Mouse (Mus musculus) lung, adult 18-20 months (tissue): ENCODE results near the gene Zfp84.
"Not testable (repeated sequence)": the region's sequence is repeated elsewhere in the genome, so short reads cannot be mapped to it uniquely, and the experiment has no call there.

Experiments used
- DNase-seq, 2 experiments: peaks; one replicate each; pipeline ENCODE4 v3.0.0; 2022; ENCODE audit warnings: mixed read lengths in 2 of 2

Gene Zfp84

DNA sequence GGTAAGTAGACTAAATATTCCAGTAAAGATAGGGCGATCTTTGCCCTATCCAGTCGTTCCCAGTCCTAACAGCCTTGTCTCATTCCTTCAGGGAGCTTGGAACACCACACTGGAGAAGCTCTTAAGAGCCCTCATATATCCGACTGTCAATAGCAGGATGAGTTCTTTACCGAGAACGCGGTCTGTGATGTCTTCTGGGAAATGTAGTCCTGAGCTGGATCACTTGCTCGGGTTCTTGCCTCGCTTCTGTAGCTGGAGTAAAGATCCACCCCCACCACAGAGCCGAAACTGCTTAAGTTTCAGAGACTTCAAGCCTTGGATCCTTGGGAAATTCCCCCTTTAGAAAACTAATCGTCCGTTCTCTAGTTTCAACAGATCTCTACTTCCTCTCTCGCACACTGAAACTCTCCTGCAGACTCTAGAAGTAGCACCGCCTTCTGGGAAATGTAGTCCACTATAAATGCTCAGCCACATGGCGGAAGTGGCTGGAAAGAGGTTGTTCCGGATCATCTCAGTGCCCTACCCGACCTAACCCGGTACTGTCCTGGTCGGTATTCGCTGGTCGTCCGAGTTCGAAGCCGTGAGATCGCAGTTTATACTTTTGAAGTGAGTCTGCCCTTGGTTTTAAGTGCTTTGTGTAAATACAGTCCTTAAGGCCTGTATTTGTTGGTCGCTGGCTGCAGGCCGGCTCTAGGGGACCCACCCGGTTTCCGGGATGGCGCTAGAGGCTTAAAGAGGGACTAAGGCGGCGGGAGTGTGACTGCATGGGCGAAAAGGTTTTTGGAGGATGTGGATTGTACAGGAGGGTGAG, at the start of gene Zfp84:
Zfp84 (plus strand) TSS at position 463 of the 811 bp plus-strand sequence.
- peak; percentile 93 to 95 for DNase-seq

DNA sequence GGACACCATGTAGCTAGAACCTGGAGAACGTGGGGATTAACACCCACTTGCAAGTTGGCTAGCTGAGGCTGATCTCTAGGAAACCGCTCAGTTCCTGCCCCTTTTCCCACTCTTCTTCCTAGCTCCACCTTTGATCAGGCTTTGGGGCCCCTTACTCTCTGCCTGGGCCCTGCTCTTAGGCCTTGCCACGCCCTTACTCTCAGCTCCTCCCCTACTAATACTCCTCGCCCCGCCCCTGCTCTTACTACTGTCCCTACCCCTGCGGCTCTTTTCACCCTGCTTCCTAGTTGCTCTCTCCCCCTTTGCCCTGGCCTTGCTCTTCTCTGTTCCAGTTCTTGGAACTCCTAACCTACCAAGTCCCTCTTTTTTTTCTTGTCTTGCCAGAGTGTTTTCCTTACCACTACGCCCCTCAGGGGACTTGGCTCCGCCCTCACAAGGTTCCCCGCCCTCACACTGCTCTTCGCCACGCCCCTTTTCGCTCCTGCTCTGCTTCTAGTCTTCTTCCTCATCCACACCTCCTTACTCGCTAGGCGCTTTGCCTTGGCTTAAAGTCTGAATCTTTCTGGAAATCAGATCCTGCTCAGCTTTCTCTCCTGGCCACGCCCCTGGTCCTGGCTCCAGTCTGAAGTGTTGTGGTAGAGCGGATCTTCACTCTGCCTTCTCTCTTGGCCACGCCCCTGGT, 42.8 kb upstream of the Zfp84 start:
- DNase-seq, result not testable (repeated sequence)

DNA sequence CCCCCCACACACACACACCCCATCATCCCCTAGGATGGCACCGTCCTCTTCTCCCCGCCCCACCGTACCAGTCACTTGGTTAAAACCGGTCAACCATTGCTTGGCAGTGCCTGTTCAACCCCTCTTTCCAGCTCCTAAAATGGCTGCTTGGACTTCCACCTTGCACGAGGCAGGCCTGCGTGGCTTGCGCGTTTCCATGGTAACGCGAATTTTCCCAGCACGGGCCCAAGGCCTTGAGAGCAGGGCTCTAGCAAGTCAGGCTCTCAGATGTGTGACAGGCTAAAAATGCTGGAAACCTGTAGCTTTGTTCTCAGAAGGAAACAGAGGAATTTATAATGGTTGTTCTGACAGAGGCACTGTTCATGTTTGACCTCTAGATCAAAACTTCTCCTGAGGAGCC, 41.5 kb upstream of the Zfp84 start, which contains the start of gene Catsperg2:
Catsperg2 (minus strand) TSS at position 173 of the 400 bp plus-strand sequence.
- DNase-seq, result not testable (repeated sequence)

DNA sequence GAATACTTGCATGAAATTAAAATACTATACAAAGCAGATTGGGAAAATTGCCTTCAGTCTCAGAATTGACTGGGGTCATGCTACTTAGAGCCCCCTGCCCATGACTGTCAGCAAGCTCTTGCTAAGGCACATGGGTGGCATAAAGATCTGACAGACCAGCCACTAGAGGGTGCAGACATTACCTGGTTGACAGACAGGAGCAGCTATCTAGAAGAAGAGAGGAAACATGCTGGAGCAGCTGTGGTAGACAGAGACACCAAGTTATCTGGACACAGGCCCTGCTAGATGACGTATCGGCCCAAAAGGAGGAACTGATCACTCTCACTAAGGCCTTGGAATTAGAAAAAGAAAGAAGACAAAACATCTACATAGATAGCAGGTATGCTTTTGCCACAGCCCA, 40.3 kb upstream of the Zfp84 start:
- no peak for DNase-seq

DNA sequence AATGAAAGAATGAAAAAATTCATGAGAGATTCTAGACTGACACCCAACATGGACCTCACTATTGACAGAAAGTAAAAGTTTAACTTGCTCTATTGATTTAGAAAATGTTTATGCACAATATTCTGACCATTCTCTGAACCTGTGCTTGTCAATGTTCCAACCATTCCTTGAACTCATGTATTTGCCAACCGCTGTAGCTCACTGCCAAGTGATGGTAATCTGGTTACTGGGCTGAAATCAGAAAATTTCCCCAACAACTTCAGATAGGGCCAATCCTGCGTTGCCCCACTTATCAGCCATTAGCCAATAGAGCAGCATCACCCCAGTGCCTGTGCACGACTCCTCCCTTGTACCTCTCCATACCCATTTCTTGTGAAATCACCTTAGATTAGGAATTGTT, 26.1 kb upstream of the Zfp84 start:
- DNase-seq, result no peak

DNA sequence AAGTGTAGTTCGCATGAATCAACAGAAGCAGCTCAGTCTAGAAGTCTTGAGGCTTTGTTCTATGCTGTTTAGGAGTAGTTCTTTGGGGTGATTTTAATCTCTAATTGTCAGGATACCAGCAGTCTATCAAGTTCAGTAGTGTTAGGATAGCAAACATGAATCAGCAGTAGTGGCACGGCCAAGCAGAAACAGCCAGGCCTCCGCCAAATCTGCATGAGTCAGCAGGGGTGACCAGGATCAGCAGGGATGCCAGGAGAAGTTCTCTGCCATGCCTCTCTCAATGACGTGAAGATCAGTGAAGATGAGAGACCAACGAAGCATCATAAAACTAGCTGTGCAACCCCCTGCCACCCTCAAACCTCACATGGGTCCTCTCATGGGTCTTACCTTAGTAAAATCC, 7.9 kb upstream of the Zfp84 start:
- no peak for DNase-seq

DNA sequence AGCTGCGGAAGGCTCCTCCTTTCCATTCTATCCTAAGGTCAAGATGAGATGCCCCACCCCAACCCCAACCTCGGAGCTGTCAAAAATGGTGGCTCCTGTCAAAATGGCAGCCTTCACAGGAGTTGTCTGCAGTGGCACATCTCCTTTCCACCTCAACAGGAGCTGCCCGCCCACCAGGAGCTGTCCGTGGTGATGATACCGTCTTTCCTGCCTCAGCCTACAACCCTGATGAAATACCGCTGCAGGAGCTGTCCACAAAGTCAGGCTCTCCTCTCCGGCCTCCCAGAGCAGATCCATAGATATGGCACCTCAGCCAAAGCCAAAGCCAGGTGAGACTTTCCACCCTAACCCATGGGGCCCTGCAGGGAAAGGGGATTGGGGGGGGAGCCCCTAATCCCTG, 3.6 kb upstream of the Zfp84 start:
- DNase-seq, result no peak

DNA sequence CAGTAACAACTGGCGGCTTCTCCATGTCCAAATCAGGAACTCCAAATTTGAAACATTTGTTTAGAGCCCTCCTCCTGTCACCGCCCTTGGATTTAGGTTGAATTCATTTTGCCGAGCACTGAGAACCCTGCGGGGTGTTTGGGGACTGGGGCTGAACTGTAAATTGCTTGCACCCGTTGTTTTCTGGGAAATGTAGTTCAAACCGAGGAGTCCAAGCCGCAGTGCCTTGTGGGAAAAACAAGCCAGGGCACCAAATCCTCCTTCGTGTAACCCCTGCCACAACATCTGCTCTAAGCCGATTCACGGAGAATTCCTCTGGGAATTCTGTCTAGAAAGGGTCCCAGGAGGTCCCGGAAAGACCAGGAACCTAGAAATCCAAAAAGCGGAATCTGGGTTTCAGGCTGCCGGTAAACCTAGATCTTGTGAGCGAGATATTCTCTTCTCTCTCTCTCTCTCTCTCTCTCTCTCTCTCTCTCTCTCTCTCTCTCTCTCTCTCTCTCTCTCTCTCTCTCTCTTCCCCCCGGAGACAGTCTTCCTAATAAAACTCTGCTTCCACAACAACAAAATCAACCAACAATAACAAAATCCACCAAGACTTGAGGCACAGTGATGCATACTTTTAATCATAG, 1.2 kb upstream of the Zfp84 start:
- DNase-seq, result peak; percentile 85 to 86

DNA sequence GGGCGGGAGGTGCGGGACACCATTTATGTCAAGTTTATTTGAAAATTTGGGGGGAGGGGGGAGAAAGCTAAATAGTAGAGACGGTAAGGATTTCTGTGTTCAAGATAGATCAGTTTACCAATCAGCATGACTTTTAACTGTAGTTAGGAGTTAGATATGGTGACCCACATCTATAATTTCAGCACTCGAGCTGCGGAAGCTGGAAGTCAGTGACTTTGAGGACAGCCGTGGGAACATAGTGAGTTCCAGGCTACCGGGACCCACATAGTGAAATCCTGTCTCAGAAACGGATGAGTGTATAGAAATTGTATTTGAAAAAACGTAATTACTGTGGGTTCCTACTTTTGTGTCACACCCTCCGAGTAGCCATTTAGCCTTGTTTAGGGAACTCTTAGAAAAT, 628 bp downstream of the Zfp84 start:
- DNase-seq, result no peak

DNA sequence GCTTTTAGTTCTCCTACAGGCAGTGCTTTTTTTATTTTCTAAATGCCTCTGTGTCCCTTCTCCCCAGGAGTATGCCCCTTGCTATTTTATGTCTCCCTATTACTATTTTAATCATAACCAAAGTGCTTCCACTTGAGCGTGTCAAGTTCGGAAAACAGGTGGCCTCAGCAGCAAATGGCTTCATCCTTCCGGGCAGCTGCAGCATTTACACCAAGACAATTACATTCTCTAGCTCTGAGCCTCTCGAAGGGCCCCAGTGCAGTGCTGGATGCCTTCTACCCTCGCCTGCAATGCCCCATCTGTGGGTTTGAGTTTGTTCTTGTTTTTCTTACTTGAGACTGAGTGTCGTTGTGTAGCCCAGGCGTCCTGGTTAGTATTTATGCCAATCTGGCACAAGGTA, 5.2 kb downstream of the Zfp84 start:
- no peak for DNase-seq

DNA sequence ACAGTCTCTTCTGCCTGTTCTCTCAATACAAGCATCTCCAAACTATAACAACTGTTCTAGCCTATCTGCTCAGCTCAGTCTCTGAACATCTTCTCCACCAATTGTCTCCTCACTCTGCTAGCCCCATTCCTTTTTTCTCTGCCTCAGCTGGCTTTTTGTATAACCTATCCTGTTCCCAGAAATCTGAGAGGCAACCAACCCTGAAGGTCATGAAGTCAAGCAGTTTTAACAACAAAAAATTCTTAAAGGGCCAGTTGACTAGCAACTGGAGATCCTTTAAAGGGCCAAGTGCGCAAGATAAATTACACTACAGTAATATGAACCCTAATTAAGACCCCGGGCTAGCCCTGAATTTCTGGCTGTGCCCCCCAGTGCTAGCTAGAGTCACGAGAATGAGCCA, 6.0 kb downstream of the Zfp84 start:
- no peak for DNase-seq

DNA sequence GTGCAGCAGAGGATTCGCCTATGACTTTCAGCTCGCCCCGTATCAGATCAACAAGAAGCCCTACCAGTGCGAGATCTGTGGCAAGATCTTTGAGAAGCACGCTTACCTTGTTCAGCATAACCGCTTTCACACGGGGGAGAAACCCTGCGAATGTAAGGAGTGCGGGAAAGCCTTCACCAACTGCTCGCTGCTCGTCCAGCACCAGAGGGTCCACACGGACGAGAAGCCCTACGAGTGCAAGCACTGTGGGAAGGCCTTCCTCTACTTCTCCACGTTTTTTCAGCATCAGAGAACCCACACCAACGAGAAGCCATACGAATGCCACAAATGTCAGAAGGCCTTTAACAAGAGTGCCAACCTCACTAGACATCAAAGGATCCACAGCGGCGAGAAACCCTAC, 8.2 kb downstream of the Zfp84 start:
- DNase-seq, result no peak

DNA sequence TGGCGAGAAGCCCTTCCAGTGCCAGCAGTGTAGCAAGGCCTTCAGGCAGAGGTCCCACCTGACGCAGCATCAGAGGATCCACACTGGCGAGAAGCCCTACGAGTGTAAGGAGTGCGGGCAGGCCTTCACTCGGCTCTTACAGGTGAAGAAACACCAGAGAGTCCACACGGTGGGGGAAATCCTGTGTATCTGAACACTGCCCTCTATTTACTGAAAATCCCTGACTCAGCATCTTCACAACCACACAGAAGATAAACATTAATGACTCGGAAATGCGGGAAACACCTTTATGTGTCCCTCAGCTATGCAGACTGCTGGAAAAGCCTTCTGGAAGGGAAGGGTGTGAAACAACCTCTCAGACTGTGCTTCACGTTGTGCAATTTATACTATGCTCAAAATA, 9.0 kb downstream of the Zfp84 start:
- DNase-seq, result no peak

DNA sequence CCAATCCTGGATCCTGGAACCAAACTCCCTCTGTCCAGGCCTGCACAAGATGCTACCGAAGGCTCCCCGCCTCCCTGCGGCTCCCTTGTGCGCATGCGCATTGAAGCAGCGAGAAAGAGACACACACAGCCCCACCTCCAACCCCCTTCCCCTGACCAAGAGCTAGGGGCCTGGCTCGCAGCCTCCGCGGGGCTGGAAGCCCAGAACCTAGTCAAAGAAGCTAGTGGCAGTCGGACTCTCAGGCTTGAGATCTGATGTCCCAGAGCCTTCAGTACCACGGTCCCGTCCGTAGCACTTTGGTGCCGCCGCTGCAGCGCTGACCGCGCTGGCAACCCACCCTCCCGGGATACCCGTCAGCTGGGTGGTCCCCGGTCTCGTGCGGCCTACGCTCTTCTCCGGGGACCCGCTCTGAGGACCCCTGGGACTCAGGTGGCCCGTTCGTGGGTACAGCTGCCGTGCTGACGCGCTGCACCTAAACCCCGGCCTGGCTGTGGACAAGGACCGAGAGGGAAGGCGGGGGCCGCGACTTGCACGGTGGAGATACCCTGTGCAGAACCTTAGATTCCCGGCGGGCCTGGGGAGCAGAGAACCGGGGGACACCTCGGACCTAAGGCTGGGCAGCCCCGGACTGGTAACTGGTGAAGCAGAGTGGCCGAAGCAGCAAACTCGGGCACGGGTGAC, 15.7 kb downstream of the Zfp84 start, which contains the start of gene Zfp30:
Zfp30 (plus strand) TSS at position 128 of the 681 bp plus-strand sequence.
- DNase-seq, result peak; percentile 76 to 78

DNA sequence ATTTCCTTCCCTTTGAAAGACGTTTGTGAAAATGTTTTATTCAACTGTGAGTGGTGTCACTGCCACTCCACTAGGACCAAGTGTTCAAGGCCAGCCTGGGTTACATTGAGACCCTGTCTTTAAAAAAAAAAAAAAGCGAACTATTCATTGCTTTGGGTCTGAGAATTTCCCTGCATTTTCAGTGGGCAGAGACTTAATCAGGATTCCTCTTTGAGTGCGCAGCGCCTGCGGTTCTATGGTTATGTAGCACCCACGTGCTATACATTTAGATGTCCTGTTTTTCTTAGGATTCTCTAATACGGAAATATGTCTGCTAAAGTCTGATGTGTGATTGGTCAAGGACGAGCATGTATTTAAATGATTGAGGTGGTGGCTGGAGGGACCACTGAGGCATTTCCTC, 16.7 kb downstream of the Zfp84 start:
- no peak for DNase-seq

DNA sequence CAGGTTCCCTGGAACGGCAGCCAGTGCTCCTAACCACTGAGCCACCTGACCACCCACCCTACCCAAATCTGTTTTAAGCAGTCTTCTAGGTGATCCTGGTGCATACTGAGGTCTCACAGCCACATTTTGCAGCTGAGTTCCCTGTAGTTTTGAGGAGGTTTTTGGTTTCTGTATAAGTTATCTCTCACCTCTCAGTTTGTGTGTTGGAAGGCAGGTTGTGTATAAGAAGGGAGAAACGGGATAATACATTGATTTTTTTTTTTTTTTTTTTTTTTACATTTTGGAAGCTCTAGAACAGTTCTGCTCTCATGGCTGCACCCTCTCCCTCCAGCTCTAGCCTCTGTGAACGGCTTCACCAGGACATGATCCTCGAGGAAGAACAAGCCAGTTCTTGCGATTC, 17.5 kb downstream of the Zfp84 start:
- DNase-seq, result no peak

DNA sequence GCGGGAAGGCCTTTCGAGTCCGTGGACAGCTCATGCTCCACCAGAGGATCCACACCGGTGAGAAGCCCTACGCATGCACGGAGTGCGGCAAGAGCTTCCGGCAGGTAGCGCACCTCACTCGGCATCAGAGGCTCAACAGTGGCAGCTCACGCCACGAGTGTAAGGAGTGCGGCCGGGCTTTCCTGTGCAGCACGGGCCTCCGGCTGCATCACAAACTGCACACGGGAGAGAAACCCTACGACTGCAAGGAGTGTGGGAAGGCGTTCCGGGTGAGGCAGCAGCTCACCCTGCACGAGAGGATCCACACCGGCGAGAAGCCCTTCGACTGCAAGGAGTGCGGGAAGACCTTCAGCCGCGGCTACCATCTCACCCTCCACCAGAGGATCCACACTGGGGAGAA, 24.6 kb downstream of the Zfp84 start:
- no peak for DNase-seq

DNA sequence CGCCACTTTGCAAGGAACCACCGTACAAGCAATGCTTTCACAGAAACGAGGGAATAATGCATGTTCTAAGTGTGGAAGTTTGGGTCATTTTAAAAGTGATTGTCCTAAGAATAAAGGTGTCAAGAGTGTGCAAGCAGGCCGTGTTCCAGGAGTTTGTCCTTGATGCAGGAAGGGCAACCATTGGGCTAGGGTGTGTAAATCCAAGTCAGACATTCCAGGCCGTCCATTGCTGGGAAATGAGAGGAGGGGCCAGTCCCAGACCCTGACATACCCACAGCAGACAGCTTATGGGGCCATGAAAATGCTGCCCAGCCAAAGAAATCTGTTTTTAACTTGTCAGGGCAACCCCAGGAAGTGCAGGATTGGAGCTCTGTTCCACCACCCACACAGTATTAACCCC, 38.7 kb downstream of the Zfp84 start:
- DNase-seq, result no peak

DNA sequence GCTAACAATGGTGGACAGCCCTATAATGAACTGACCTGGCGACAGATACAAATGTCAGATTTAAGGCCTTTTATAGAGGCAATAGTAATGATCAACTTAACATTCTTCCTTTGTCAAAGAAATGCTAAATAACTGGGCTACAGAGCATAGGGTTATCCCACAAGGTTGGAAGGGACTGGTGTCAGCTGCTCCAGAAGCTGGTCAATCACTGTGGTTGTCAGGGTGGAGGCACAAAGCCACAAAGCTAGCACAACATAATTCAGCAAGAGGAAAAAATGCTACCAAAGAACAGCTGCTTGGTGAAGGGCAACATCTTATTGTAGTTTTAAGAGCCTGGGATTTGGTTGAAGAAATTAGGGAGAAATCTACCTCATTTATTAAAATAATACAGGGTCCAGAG, 43.9 kb downstream of the Zfp84 start:
- no peak for DNase-seq

DNA sequence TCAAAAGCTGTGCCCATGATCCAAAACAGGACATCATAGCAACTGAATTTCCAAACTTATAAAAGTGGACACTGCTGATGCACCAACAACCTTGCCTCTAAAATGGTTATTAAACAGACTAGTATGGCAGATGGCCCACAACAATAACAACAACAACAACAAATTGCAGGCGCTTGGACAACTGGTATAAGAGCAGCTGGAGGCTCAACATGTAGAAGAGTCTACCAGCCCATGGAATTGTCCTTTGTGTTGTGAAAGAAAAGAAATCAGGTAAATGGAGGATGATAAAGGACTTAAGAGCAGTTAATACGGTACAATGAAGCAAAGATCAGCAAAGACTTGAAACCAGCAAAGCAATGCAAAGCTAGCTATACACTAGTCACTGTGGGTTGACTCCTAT, 46.0 kb downstream of the Zfp84 start:
- DNase-seq, result no peak

DNA sequence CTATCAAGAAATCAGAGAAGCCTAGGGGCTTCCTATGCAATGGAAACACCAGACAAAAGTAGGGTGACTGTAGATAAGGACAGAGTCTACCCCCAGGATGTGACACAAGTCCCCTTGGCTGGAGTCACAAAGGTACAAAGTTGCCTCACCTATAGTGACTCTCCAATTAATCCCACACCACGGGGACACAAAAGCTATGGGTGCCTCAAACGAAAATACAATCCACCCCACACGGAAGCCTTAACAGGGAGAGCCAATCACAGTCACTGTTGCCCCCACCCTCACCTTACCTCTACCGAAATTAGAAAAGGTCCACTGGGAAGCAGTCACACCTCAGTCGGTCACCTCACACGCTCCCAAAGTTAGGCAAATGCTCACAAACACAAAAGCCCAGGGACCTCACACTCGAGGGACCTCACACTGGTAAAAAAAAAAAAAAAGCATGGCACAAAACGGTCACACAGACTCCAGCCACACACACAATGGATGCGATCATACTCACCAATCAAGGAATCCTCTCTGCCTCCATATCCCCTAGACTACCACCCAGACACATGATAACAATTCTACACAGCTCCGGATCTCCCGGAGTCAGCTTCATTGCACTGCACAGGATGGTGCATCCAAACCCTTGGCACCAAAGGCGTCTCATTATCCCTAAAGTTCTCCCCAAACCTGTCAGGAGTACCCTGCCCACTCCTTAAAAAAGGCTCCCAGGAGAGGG, 46.9 kb downstream of the Zfp84 start:
- no peak for DNase-seq

DNA sequence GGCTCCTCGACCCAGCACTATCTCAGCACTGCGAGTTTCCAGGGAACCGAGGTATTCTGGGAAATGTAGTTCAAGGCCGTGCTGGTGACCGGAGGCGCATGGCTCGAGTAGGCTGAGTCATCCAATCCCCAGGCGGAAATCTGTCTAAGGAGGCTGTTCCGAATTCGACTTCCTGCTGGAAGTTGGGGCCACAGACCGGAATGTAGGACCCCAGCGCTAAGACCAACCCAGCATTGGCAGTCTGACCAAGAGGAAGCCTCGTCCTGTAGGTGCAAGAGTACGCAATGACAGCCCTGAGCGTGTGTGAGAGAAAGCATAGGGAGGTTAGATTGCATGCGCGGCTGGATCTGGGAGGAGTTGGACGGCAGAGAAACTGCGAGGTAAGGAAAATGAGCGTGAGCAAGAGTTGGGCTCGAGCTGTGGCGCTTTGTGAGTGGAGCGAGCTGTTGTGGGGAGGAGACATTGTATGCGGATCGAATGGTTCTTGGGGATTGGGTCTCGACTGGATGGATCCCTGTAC, 47.6 kb downstream of the Zfp84 start, which contains the start of gene Zfp790:
Zfp790 (plus strand) TSS at position 205 of the 520 bp plus-strand sequence.
- peak; percentile 91 to 94 for DNase-seq
